Mouse (Mus musculus) CH12.LX (cell line): ENCODE results near the gene Ppm1a. TPM values are rescaled to one million over a fixed set of nuclear protein-coding genes. Genes with fewer than 3 reads are reported as not detected.

Experiments
- DNase-seq: peaks from one replicate; pipeline ENCODE4 v3.0.0-alpha.2; 2013; ENCODE audit errors: extremely low read depth
- H3K27ac ChIP-seq: 2 replicates; pipeline ENCODE4 v1.5.1; 2012; ENCODE audit warnings: low read depth, mild to moderate bottlenecking, control low read depth, moderate library complexity; ENCODE audit not compliant: insufficient read depth
- H3K27me3 ChIP-seq: replicated peaks from 2 replicates; pipeline ENCODE3; 2012; ENCODE audit warnings: inconsistent platforms
- H3K36me3 ChIP-seq, 2 experiments: replicated peaks in 1 of 2; 2 replicates each; pipeline versions ENCODE3 to v1.6.1; 2012; ENCODE audit warnings: inconsistent platforms in 1 of 2, low read length in 1 of 2, mild to moderate bottlenecking in 1 of 2, mixed read lengths in 1 of 2, moderate library complexity in 1 of 2; ENCODE audit not compliant: control insufficient read depth in 1 of 2, insufficient read depth in 1 of 2
- H3K4me1 ChIP-seq, 2 experiments: 2 replicates each; pipeline ENCODE4 v1.6.1; 2012; ENCODE audit warnings: inconsistent platforms in 1 of 2, moderate library complexity in 1 of 2; ENCODE audit not compliant: insufficient read depth in 2 of 2, control insufficient read depth in 1 of 2
- H3K4me2 ChIP-seq: 2 replicates; pipeline ENCODE4 v1.6.1; 2012; ENCODE audit warnings: low read depth, mild to moderate bottlenecking, control low read depth; ENCODE audit not compliant: poor library complexity, insufficient read depth, severe bottlenecking
- H3K4me3 ChIP-seq, 3 experiments: fragments of 150-350 bp in 1 of 3; sonication (generic) in 1 of 3; replicated peaks in 1 of 3; 2 replicates each; pipeline versions ENCODE3 to v1.5.1; 2011 to 2012; ENCODE audit warnings: low read depth in 2 of 3, low read length in 2 of 3, mild to moderate bottlenecking in 2 of 3, moderate library complexity in 2 of 3, control low read depth in 1 of 3, improper control_type of control experiment in 1 of 3, inconsistent platforms in 1 of 3, mixed read lengths in 1 of 3; ENCODE audit not compliant: poor library complexity in 1 of 3
- H3K79me2 ChIP-seq: replicated peaks from 2 replicates; pipeline ENCODE4 v1.6.1; 2012; ENCODE audit warnings: mild to moderate bottlenecking, moderate library complexity; ENCODE audit not compliant: control insufficient read depth, poor library complexity, insufficient read depth, severe bottlenecking; ENCODE audit errors: extremely low read depth
- H3K9ac ChIP-seq: 2 replicates; pipeline ENCODE4 v1.6.1; 2012; ENCODE audit warnings: low read depth, mild to moderate bottlenecking, control low read depth, moderate library complexity; ENCODE audit not compliant: insufficient read depth
- H3K9me3 ChIP-seq: replicated peaks from 2 replicates; pipeline ENCODE3; 2012; ENCODE audit warnings: low read length, inconsistent platforms, mixed read lengths
- CHD1 ChIP-seq: IDR thresholded peaks from 2 replicates; pipeline ENCODE4 v1.6.1; 2012; ENCODE audit warnings: low read depth, low read length, improper control_type of control experiment, inconsistent platforms
- ELF1 ChIP-seq: IDR thresholded peaks from 2 replicates; pipeline ENCODE4 v1.6.1; 2014; ENCODE audit warnings: low read depth, mild to moderate bottlenecking, inconsistent platforms, low read length, improper control_type of control experiment
- ETS1 ChIP-seq: conservative IDR thresholded peaks from 2 replicates; pipeline ENCODE4 v1.6.1; 2012; ENCODE audit warnings: low read depth, mild to moderate bottlenecking, inconsistent platforms, low read length, improper control_type of control experiment, moderate library complexity
- IRF4 ChIP-seq: IDR thresholded peaks from 2 replicates; pipeline ENCODE4 v1.6.1; 2014; ENCODE audit warnings: low read depth, mild to moderate bottlenecking, inconsistent platforms, low read length, improper control_type of control experiment
- JUN ChIP-seq: IDR thresholded peaks from 2 replicates; pipeline ENCODE4 v1.6.1; 2011; ENCODE audit warnings: low read depth, mild to moderate bottlenecking, low read length, improper control_type of control experiment, moderate library complexity; ENCODE audit not compliant: insufficient read depth
- JUND ChIP-seq: conservative IDR thresholded peaks from 2 replicates; pipeline ENCODE4 v1.6.1; 2011; ENCODE audit warnings: low read depth, low read length, improper control_type of control experiment
- MAFK ChIP-seq: IDR thresholded peaks from 2 replicates; pipeline ENCODE4 v1.6.1; 2011; ENCODE audit warnings: low read length, improper control_type of control experiment; ENCODE audit not compliant: insufficient replicate concordance
- MAZ ChIP-seq: IDR thresholded peaks from 2 replicates; pipeline ENCODE4 v1.6.1; 2012; ENCODE audit warnings: low read depth, mild to moderate bottlenecking, inconsistent platforms, low read length, improper control_type of control experiment, moderate library complexity
- NELFE ChIP-seq: IDR thresholded peaks from 2 replicates; pipeline ENCODE4 v1.6.1; 2011; ENCODE audit warnings: low read depth, low read length, improper control_type of control experiment
- NRF1 ChIP-seq: IDR thresholded peaks from 2 replicates; pipeline ENCODE4 v1.6.1; 2014; ENCODE audit warnings: low read depth, mild to moderate bottlenecking, inconsistent platforms, low read length, improper control_type of control experiment, moderate library complexity
- POLR2A ChIP-seq: IDR thresholded peaks from 2 replicates; pipeline ENCODE4 v1.6.1; 2011; ENCODE audit warnings: low read depth, mild to moderate bottlenecking, improper control_type of control experiment, low read length
- RAD21 ChIP-seq: IDR thresholded peaks from 2 replicates; pipeline ENCODE4 v1.6.1; 2011; ENCODE audit warnings: low read depth, mild to moderate bottlenecking, low read length, improper control_type of control experiment, moderate library complexity
- RCOR1 ChIP-seq: conservative IDR thresholded peaks from 2 replicates; pipeline ENCODE4 v1.6.1; 2012; ENCODE audit warnings: low read depth, mild to moderate bottlenecking, inconsistent platforms, low read length, improper control_type of control experiment
- TBP ChIP-seq: conservative IDR thresholded peaks from 2 replicates; pipeline ENCODE4 v1.6.1; 2011; ENCODE audit warnings: low read depth, low read length, improper control_type of control experiment
- TCF12 ChIP-seq: IDR thresholded peaks from 2 replicates; pipeline ENCODE4 v1.6.1; 2014; ENCODE audit warnings: low read depth, mild to moderate bottlenecking, inconsistent platforms, low read length, improper control_type of control experiment
- UBTF ChIP-seq: IDR thresholded peaks from 2 replicates; pipeline ENCODE4 v1.6.1; 2012; ENCODE audit warnings: low read depth, mild to moderate bottlenecking, inconsistent platforms, low read length, improper control_type of control experiment, moderate library complexity
- ZKSCAN1 ChIP-seq: IDR thresholded peaks from 2 replicates; pipeline ENCODE4 v1.6.1; 2012; ENCODE audit warnings: low read depth, inconsistent platforms, low read length, improper control_type of control experiment, borderline replicate concordance
- dilution Hi-C: fragments of 300-500 bp; cut with MboI; formaldehyde crosslinking; loops from 2 replicates; pipeline ENCODE4 v1.14.3; 2020; ENCODE audit warnings: low sequenced_read_pairs; ENCODE audit not compliant: extremely low pct_unique_long_range_greater_than_20kb, extremely low pct_ligation_motif_present
- in situ Hi-C: fragments of 300-500 bp; cut with MboI; formaldehyde crosslinking; loops from 3 replicates; pipeline ENCODE4 v1.14.3; 2019; ENCODE audit warnings: low sequenced_read_pairs, low pct_ligation_motif_present, low pct_unique_long_range_greater_than_20kb, mixed read lengths
- polyA plus RNA-seq: library from polyadenylated mRNA; unstranded; fragments of >175 nt; gene quantifications from 2 replicates; pipeline ENCODE4 v1.2.1, GENCODE M21; 2012; ENCODE audit warnings: low read depth; ENCODE audit not compliant: insufficient read length
- total RNA-seq, 2 experiments: library from RNA; depleted of rRNA; stranded (reverse); fragments of 300-350 nt in 1 of 2; fragments of >200 nt in 1 of 2; gene quantifications; 2 replicates each; pipeline ENCODE4 v1.2.3; 2012 to 2014

The Ppm1a gene
- total and polyA plus RNA-seq, 3 experiments: 78.8 to 112 (median 98.4) TPM

GRCm38 (mm10) chr12:72786551-72786950 lies 29.3 kb downstream of the Ppm1a start:
- TF ChIP-seq MAFK: no peak
- no peak for TF ChIP-seq TCF12
- no peak for TF ChIP-seq CHD1
- TF ChIP-seq ETS1: no peak
- TF ChIP-seq UBTF: no peak
- TF ChIP-seq ZKSCAN1: no peak
- no peak for TF ChIP-seq NELFE
- TF ChIP-seq TBP: no peak
- no peak for TF ChIP-seq NRF1
- no peak for TF ChIP-seq RAD21
- no peak for TF ChIP-seq POLR2A
- no peak for TF ChIP-seq RCOR1
- TF ChIP-seq JUND: no peak
- TF ChIP-seq IRF4: no peak
- TF ChIP-seq, all 38 proteins: peak for 0
- H3K4me1 ChIP-seq: no peaks in the 10 kb centered on the region
- no peak overlapping the region for H3K27ac ChIP-seq
- in situ Hi-C loops (no loop called here), dilution Hi-C loops (no loop called here)
- H3K9ac ChIP-seq: no peak overlapping the region
- no peak overlapping the region for H3K4me2 ChIP-seq
- no peaks in the 10 kb centered on the region for H3K9me3 ChIP-seq
- no peaks in the 10 kb centered on the region for H3K27me3 ChIP-seq
- peaks cover 4% of the 10 kb centered on the region; the same call in 1 of the 2 replicates for H3K79me2 ChIP-seq
- peaks cover 33 to 51% of the 10 kb centered on the region in 2 experiments for H3K36me3 ChIP-seq
- DNase-seq: no peak
- H3K4me3 ChIP-seq: no peak overlapping the region

GRCm38 (mm10) chr12:72786986-72787385 lies 29.7 kb downstream of the Ppm1a start:
- dilution Hi-C loops: no loop called here
- no peak for TF ChIP-seq POLR2A
- no peak for TF ChIP-seq RCOR1
- no peak for TF ChIP-seq MAZ
- TF ChIP-seq ELF1: no peak
- no peak for TF ChIP-seq IRF4
- no peak for TF ChIP-seq JUN
- no peak for TF ChIP-seq MAFK
- TF ChIP-seq, all 38 proteins: peak for 0
- H3K4me2 ChIP-seq: no peak overlapping the region
- in situ Hi-C loops: no loop called here
- no peak overlapping the region for H3K27ac ChIP-seq
- peaks cover 36 to 54% of the 10 kb centered on the region in 2 experiments for H3K36me3 ChIP-seq
- 0 out of 2 replicates have a peak, but pooled peaks cover 2% of the 10 kb centered on the region for H3K79me2 ChIP-seq
- no peak overlapping the region for H3K9ac ChIP-seq
- H3K27me3 ChIP-seq: no peaks in the 10 kb centered on the region
- DNase-seq: no peak
- H3K4me3 ChIP-seq: no peak overlapping the region
- no peaks in the 10 kb centered on the region for H3K9me3 ChIP-seq
- H3K4me1 ChIP-seq: no peaks in the 10 kb centered on the region
